Mouse (Mus musculus): ENCODE results near the gene Dtx3. TPM values are rescaled to one million over a fixed set of nuclear protein-coding genes. Genes with fewer than 3 reads are reported as not detected.

Gene Dtx3
- polyA plus RNA-seq, 1 experiment from 2014 or later = 151 TPM

DNA sequence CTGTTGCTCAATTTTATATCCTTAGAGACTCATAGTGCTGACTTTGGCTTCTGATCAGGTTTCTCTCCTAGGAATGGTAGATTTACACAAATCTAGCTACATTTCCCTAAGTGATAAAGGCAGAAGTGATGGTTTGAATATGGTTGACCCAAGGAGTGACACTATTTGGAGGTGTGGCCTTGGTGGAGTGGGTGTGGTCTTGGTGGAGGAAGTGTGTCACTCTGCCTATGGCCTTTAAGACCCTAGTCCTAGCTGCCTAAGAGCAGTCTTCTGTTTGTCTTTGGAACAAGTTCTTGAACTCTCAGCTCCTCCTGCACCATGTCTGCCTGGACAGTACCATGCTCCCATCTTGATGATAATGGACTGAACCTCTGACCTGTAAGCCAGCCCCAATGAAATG lies 21.6 kb upstream of the Dtx3 start:
- Histone ChIP-seq H3K27ac (no peak overlapping the region), H3K4me1 (replicated peaks) (no peaks in the 10 kb centered on the region), H3K9me3 (no peaks in the 10 kb centered on the region), H3K27me3 (ENCODE audit: insufficient read depth, poor library complexity, severe bottlenecking) (peaks cover 5% of the 10 kb centered on the region; the same call in 1 of the 2 replicates), H3K36me3 (no peaks in the 10 kb centered on the region), H3K4me3 (no peak overlapping the region)
- no peak for DNase-seq (ENCODE audit: low spot score)

DNA sequence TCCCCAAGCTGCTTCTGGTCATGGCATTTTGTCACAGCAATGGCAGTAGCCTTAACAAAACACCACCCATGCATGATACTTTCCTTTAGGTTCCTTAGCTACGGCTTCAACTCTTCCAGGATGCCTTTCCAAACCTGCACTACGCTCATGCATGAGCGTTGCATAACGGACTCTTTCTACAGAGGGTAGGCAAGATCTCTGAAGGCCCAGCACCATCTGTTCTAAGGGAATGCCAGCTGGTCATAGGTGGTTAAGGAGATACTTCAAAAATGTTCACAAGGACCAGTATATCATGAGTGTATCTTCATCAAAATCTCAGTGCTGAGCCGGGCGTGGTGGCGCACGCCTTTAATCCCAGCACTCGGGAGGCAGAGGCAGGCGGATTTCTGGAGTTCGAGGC lies 20.9 kb upstream of the Dtx3 start:
- WGBS = 94% methylated on average over 11 of the region's 11 CpGs
- Histone ChIP-seq H3K4me1 (replicated peaks) (no peaks in the 10 kb centered on the region), H3K27me3 (ENCODE audit: insufficient read depth, poor library complexity, severe bottlenecking) (peaks cover 5% of the 10 kb centered on the region; the same call in 1 of the 2 replicates), H3K36me3 (no peaks in the 10 kb centered on the region), H3K4me3 (no peak overlapping the region), H3K27ac (no peak overlapping the region), H3K9me3 (no peaks in the 10 kb centered on the region)
- no peak for DNase-seq (ENCODE audit: low spot score)

DNA sequence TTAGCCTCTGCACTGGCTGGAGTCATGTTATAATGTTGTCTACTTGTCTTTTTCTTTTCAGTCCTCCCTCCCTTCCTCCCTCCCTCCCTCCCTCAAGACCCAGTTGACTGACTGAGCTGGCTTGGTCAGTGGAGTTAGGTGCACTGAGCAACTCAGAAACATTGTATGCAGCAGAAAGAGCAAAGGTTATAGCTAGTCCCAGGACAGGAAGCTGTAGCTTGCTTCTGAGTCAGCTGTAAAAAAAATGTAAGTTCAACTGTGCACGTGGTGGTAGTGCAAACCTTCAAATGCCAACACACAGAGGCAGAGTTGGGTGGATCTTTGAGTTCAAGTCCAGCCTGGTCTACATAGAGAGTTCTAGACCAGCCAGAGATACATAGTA lies 18.9 kb upstream of the Dtx3 start:
- Histone ChIP-seq H3K27me3 (ENCODE audit: insufficient read depth, poor library complexity, severe bottlenecking) (peaks cover 5% of the 10 kb centered on the region; the same call in 1 of the 2 replicates), H3K4me3 (no peak overlapping the region), H3K4me1 (replicated peaks) (peaks cover 18% of the 10 kb centered on the region), H3K36me3 (no peaks in the 10 kb centered on the region), H3K9me3 (no peaks in the 10 kb centered on the region), H3K27ac (no peak overlapping the region)
- no peak for DNase-seq (ENCODE audit: low spot score)
- 77% methylated on average over 1 of the region's 1 CpGs for whole genome bisulfite sequencing

DNA sequence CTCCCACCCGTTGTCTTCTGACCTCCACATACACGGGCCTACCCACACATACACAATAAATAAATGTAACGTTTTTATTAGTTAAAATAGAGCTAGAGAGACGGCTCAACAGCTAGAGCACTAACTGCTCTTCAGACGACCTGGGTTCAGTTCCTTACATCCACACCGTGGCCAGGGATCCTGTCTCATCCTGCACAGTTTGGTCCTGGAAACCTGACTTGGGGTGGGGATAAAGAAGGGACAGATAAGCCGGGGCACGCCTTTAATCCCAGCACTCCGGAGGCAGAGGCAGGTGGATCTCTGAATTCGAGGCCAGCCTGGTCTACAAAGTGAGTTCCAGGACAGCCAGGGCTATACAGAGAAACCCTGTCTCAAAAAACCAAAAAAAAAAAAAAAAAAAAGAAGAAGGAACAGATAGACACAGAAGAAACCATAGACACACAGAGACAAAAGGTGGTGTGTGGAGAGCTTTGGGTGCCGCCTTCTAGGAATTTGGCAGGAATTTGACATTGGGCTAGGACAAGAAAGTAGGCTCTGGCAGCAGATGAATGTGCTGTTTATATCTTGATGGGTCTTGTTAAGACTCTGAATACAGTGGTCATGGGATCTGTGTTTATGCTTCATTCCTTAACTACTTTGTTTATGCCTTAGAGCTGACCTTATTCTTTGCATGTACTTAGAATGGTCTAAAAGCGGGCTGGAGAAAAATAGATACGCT lies 18.3 kb upstream of the Dtx3 start:
- Histone ChIP-seq H3K4me1 (replicated peaks) (peaks cover 20% of the 10 kb centered on the region), H3K27me3 (ENCODE audit: insufficient read depth, poor library complexity, severe bottlenecking) (peaks cover 5% of the 10 kb centered on the region; the same call in 1 of the 2 replicates), H3K9me3 (no peaks in the 10 kb centered on the region), H3K36me3 (peaks cover 1% of the 10 kb centered on the region; the same call in 1 of the 2 replicates), H3K4me3 (no peak overlapping the region), H3K27ac (no peak overlapping the region)
- WGBS = 85% methylated on average over 13 of the region's 13 CpGs
- DNase-seq (ENCODE audit: low spot score) = no peak

DNA sequence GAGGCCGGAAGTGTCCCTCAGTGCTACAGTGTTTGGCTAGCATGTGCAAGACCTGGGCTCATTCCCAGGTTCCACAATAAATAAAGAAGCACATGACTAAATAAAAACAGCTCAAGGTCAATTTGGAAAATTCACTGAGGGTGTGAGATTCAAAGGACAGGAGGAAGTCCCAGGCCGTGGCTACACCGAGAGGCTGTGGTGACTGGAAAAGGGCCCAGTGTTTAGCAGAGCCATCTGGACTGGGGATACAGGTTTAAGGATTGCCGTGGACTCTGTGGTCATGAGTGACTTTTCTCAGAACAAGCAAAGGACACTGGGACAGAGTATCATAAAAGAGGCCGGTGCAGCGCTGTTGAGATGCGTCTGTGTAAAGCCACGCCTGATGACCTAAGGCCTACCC lies 17.7 kb upstream of the Dtx3 start:
- H3K27me3 ChIP-seq (ENCODE audit: insufficient read depth, poor library complexity, severe bottlenecking) = peaks cover 5% of the 10 kb centered on the region; the same call in 1 of the 2 replicates
- no peaks in the 10 kb centered on the region for H3K9me3 ChIP-seq
- no peak overlapping the region for H3K27ac ChIP-seq
- peaks cover 20% of the 10 kb centered on the region for H3K4me1 ChIP-seq (replicated peaks)
- H3K36me3 ChIP-seq = peaks cover 7% of the 10 kb centered on the region
- DNase-seq (ENCODE audit: low spot score) = no peak
- H3K4me3 ChIP-seq = no peak overlapping the region; the same call in 1 of the 2 replicates
- WGBS = 92% methylated on average over 8 of the region's 8 CpGs

DNA sequence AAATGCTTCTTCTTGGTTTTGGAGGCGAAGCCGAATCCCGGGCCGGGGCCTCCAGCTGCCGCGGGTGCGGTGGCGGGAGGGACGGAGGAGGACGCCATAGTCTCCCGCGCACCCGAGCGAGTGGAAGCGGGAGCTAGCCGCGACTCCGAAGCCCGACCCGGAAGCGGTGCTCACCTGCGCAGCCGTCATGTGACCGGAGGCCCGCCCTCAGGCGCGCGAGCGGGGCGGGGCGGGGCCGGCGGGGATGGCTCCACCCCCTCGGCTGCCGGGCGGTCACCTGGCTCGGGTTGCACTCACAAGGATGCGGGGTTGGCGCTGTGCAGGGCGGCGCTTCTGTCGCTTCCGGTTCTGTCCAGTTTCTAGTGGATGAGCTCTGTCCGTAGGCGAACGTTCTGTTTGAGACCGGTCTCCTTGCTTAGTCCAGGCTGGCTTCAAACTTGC lies 15.9 kb upstream of the Dtx3 start, which contains the start of gene Pip4k2c:
Gene Pip4k2c (minus strand): TSS at position 172 of the 441 bp plus-strand sequence.
- Histone ChIP-seq H3K9me3 (no peaks in the 10 kb centered on the region), H3K4me1 (replicated peaks) (peaks cover 20% of the 10 kb centered on the region), H3K4me3 (peak within 1 kb of the TSS; percentile 76), H3K36me3 (peaks cover 25% of the 10 kb centered on the region), H3K27ac (peak within 1 kb of the TSS; percentile 87), H3K27me3 (ENCODE audit: insufficient read depth, poor library complexity, severe bottlenecking) (peaks cover 5% of the 10 kb centered on the region; the same call in 1 of the 2 replicates)
- DNase-seq (ENCODE audit: low spot score) = peak; percentile 88
- under 1% methylated on average over 47 of the region's 47 CpGs for WGBS

DNA sequence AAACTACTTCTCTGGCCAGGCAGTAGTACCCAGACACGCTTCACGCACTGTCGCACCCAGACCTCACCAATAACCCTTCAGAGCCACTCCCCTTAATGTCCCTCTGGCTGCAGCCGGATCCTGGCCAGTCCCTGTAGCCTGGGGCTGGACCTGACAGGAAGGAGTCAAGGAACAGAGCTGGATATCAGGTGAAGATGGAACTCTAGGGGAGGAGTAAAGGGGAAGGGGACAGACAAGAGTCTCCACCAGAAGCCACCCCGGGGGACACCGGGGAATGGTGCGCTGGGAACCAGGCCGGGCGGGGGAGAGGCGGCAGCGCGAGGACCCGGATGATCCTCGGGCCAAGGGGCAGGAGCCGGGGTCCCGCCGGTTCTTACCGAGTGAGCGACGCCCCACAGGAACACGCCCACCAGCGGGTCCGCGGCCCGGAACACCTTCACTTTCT lies 15.5 kb upstream of the Dtx3 start:
- peaks cover 20% of the 10 kb centered on the region for H3K4me1 ChIP-seq (replicated peaks)
- H3K9me3 ChIP-seq = no peaks in the 10 kb centered on the region
- H3K36me3 ChIP-seq = peaks cover 30% of the 10 kb centered on the region
- under 1% methylated on average over 25 of the region's 25 CpGs for WGBS
- peak overlapping the region; percentile 76 for H3K4me3 ChIP-seq
- DNase-seq (ENCODE audit: low spot score) = no peak
- peaks cover 5% of the 10 kb centered on the region; the same call in 1 of the 2 replicates for H3K27me3 ChIP-seq (ENCODE audit: insufficient read depth, poor library complexity, severe bottlenecking)
- peak overlapping the region; percentile 87 for H3K27ac ChIP-seq

DNA sequence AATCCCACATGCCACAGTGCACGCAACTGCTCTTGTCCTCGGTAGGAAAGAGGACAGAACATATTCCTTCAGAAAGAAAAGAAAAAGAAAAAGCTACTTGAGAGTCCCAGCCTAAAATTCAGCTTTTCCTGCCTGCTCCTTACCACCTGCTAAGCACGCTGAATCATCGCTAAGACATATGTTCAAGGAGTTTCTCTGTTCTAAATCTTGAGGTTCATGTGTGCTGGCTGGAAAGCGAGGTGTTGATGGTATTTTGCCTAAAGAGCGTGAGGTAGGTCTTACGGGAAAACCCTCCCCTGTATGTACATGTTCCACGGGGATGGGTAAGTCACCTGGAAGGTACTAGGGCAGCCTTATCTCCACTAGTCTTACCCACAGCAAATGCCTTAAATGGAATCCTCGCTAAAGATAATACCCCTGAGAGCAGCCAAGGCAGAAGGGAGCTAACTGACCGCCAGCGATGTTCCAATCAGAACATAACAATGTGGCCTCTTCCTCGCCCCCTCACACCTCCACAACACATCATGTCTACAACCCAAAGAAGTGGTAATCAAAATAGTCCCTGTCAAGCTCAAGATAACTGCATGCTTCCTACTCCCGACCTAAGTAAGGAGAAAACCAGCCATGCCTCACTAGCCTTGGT lies 14.5 kb upstream of the Dtx3 start:
- DNase-seq (ENCODE audit: low spot score) = no peak
- H3K36me3 ChIP-seq = peaks cover 39% of the 10 kb centered on the region
- H3K27me3 ChIP-seq (ENCODE audit: insufficient read depth, poor library complexity, severe bottlenecking) = peaks cover 5% of the 10 kb centered on the region; the same call in 1 of the 2 replicates
- H3K4me3 ChIP-seq = peak overlapping the region; percentile 76
- 89% methylated on average over 13 of the region's 13 CpGs for WGBS
- H3K27ac ChIP-seq = no peak overlapping the region
- no peaks in the 10 kb centered on the region for H3K9me3 ChIP-seq
- peaks cover 20% of the 10 kb centered on the region for H3K4me1 ChIP-seq (replicated peaks)

DNA sequence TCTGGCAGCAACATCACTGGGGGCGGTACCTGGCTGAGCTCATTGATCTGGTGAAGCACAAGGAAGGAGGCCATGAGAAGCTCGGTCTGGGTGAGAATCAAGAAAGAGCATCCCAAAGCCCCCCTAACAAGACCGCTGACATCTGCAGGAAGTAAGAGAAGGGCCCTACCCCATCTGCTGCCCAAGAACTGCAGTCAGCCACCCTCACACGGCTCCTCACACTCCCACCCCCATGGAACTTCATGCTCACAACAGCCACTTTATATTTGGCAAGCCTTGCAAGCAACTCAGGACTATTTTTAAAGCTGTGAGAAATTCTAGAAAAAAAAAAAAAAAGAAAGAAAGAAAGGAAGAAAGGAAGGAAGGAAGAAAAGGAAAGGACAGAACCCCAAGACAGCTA lies 13.4 kb upstream of the Dtx3 start:
- H3K36me3 ChIP-seq = peaks cover 49% of the 10 kb centered on the region
- 83% methylated on average over 4 of the region's 4 CpGs for WGBS

DNA sequence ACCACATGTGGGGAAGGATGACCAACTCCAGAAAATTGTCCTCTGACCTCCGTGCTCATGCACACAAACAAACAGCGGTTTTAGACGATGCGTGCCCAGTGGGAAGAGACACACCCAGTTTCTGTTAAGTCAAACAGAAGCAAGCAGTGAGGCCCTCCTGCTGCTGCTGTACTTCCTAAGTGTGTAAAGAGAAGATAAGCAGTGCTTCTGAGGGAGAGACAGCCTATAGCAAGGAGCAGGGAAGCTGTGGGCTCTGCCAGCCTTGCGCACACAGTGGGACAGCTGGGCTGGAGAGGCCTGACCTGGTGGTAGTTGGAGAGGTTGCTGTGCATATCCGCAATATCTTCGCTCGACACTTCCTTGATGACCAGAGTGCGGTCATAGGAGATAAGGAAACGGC lies 9.8 kb upstream of the Dtx3 start:
- Histone ChIP-seq H3K4me1 (replicated peaks) (peaks cover 12% of the 10 kb centered on the region), H3K4me3 (no peak overlapping the region), H3K36me3 (peaks cover 80% of the 10 kb centered on the region), H3K9me3 (no peaks in the 10 kb centered on the region), H3K27me3 (ENCODE audit: insufficient read depth, poor library complexity, severe bottlenecking) (no peaks in the 10 kb centered on the region), H3K27ac (no peak overlapping the region)
- 91% methylated on average over 10 of the region's 10 CpGs for WGBS
- DNase-seq (ENCODE audit: low spot score) = no peak

More for the DNA sequence above, 13.4 kb upstream of the Dtx3 start:
- H3K4me3 ChIP-seq = no peak overlapping the region
- peaks cover 20% of the 10 kb centered on the region for H3K4me1 ChIP-seq (replicated peaks)
- no peak overlapping the region for H3K27ac ChIP-seq
- no peak for DNase-seq (ENCODE audit: low spot score)
- peaks cover 5% of the 10 kb centered on the region; the same call in 1 of the 2 replicates for H3K27me3 ChIP-seq (ENCODE audit: insufficient read depth, poor library complexity, severe bottlenecking)
- no peaks in the 10 kb centered on the region for H3K9me3 ChIP-seq

DNA sequence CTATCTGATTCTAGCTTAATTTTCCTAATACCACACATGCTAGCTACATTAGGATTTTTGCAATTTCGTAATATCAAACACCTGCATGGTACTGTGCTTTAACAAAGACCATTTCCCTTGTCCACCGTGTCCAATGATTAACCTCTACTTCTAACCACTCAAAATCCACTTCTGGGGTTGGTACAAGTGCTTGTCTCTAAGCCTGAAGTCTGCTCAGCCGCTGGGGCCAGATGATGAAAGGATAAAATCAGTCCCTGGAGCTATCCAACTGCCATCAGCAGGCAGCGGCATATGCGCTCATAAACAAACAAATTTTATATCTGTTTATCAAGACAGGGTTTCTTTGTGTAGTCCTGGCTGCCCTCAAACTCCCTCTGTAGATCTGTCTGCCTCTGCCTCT lies 9.1 kb upstream of the Dtx3 start:
- peaks cover 88% of the 10 kb centered on the region for H3K36me3 ChIP-seq
- no peaks in the 10 kb centered on the region for H3K9me3 ChIP-seq
- 93% methylated on average over 5 of the region's 5 CpGs for WGBS
- H3K27me3 ChIP-seq (ENCODE audit: insufficient read depth, poor library complexity, severe bottlenecking) = no peaks in the 10 kb centered on the region
- H3K27ac ChIP-seq = peak overlapping the region; percentile 10; the same call in 1 of the 2 replicates
- DNase-seq (ENCODE audit: low spot score) = no peak
- H3K4me1 ChIP-seq (replicated peaks) = peaks cover 5% of the 10 kb centered on the region
- H3K4me3 ChIP-seq = no peak overlapping the region

DNA sequence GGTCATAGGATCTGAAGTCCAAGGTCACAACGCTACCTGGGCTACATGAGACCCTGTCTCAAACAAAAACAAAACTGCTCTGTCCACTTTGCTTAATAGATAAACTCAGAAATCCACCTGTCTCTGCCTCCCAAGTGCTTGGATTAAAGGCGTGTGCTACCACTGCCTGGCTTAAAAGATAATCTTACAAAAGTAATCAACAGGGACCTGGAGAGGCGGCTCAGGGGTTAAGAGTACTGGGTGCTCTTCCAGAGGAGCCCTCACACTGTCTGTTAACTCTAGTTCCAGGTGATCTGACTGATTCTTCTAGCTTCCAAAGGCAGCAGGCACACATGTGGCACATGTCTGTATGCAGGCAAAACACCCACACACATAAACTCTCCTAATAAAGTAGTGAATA lies 7.6 kb upstream of the Dtx3 start:
- peaks cover 5% of the 10 kb centered on the region; the same call in 1 of the 2 replicates for H3K4me1 ChIP-seq (replicated peaks)
- no peak overlapping the region for H3K27ac ChIP-seq
- no peaks in the 10 kb centered on the region for H3K27me3 ChIP-seq (ENCODE audit: insufficient read depth, poor library complexity, severe bottlenecking)
- 92% methylated on average over 3 of the region's 3 CpGs for WGBS
- no peaks in the 10 kb centered on the region for H3K9me3 ChIP-seq
- no peak overlapping the region for H3K4me3 ChIP-seq
- peaks cover 94% of the 10 kb centered on the region for H3K36me3 ChIP-seq
- no peak for DNase-seq (ENCODE audit: low spot score)

DNA sequence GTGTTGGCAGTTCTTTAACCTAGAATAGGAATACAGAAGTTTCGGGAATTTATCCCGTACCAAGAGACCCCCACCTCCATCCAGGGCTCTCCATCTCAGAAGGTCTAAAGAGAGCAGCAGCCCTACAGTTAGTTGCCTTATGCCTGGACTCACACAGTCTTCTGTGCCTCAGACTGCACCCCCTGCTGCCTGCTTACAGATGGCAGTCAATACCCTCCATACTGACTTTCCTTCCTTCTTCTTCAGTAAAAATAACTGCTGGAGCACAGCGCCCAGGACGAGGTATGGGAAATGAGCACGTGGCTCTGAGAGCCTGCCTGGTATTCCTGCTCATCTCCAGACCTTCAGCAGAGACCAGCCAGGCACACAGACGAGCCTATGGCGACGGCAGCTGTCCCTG lies 4.8 kb upstream of the Dtx3 start:
- Histone ChIP-seq H3K4me1 (replicated peaks) (peaks cover 29% of the 10 kb centered on the region), H3K9me3 (no peaks in the 10 kb centered on the region)
- WGBS = 87% methylated on average over 8 of the region's 8 CpGs

More for the DNA sequence above, 4.8 kb upstream of the Dtx3 start:
- no peak overlapping the region for H3K27ac ChIP-seq
- DNase-seq (ENCODE audit: low spot score) = no peak
- peaks cover 77% of the 10 kb centered on the region for H3K36me3 ChIP-seq
- no peaks in the 10 kb centered on the region for H3K27me3 ChIP-seq (ENCODE audit: insufficient read depth, poor library complexity, severe bottlenecking)
- H3K4me3 ChIP-seq = no peak overlapping the region
